Mouse (Mus musculus) thymus, adult 2 months (tissue): ENCODE measurements at regions not wholly inside any gene's neighbourhood (a gene's known extent, or its start where the extent isn't known, plus 50 kb on each side); places are given as distances from the start of the nearest gene placed in this dataset.

Experiments used
- CTCF ChIP-seq: fragments of 200-500 bp; IDR thresholded peaks from 2 replicates; pipeline ENCODE4 v1.5.1; 2012; ENCODE audit warnings: mild to moderate bottlenecking, control low read depth, low read length, moderate library complexity, borderline replicate concordance; ENCODE audit not compliant: control insufficient read depth, poor library complexity, insufficient read depth; ENCODE audit errors: extremely low read depth
- POLR2A ChIP-seq: fragments of 200-500 bp; IDR thresholded peaks from 2 replicates; pipeline ENCODE4 v1.6.1; 2012; ENCODE audit warnings: mild to moderate bottlenecking, low read length, control low read depth, moderate library complexity; ENCODE audit not compliant: control insufficient read depth, poor library complexity, insufficient read depth; ENCODE audit errors: extremely low read depth

GRCm38 (mm10) chr7:72639566-72639965 lies 333.2 kb upstream of the Mctp2 start:
- no peak for TF ChIP-seq POLR2A
- no peak for TF ChIP-seq CTCF
